Mouse (Mus musculus): ENCODE results near the gene Thumpd2. TPM values are rescaled to one million over a fixed set of nuclear protein-coding genes. Genes with fewer than 3 reads are reported as not detected.

Gene Thumpd2
- 1 to 10 TPM; 5.5 to 7.6 TPM for total RNA-seq (2021)

DNA sequence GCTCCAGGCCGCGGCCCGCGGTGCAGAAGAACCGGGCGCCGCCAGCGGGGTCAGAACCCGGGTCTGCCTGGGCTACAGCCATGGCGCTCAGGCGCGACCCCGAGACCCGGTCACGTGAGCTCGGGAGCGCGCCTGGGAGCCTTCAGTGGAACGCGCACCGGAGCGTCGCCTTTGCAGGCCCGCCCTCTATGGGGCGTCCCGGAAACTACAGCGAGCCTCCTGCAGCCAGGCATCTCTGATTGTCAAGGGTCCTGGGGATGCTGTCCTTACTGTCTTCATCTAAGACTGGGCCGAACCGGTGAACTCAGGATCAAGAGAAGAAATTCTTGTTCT, at the start of gene Thumpd2:
Thumpd2 (minus strand) TSS at position 104 of the 333 bp plus-strand sequence.
- intact Hi-C loops (cut with DNase I) = no loop called here
- peak; percentile 91 to 95 for DNase-seq

DNA sequence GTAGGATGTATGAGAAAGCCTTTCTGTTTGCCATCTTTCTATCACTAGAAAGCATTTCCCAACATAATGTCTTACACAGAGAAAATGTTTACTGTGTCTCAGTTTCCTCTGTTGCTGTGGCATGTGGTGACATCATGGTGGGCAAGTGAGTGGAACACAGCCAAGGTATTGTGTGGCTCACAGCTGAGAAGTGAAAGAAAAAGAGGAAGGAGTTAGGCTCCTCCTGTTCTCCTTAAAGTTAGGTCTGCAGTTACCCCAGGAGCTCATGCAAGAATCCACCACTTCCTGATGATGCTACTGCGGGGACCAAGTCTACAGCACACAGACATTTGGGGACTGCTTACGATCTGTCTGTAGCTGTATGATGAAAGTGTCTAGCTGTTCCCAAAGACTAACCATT, 39.4 kb upstream of the Thumpd2 start:
- intact Hi-C loops (cut with DNase I) = no loop called here
- DNase-seq = no peak

DNA sequence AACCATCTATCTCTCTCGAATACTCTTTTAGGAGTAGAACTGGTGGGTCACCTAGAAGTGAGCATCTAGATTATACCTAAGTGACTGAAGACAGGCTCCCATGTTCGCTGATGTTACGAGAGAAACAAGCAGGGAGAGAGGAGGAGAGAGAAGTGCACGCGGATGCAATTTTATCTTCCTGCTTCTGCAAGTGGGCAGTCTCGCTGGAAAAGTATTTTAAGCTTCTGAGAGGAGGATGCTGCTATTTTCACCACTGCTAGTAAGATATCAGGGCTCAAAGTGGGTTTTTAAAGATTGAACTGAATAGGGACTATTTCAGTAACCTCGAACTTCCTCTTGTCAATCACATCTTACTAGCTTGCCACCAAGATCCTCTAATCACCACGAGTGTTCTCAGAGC, 38.0 kb upstream of the Thumpd2 start:
- intact Hi-C loops (cut with DNase I) = no loop called here
- DNase-seq = no peak

DNA sequence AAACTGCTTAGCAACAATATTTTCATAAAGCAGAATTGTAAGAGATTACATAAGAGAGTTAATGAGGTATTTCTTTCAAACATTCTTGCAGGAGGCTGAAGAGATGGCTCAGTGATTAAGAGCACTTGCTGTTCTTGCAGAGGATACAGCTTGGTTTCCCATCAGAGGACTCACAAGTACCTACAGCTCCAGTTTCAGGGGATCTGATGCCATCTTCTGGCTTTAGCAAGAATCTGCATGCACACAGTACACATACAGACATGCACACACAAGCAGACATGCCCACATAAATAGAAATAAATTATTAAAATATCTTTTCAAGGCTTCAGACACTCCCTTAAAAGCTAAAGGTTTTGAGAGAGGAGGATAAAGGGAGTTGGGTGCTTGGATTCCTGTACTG, 33.6 kb upstream of the Thumpd2 start:
- no peak for DNase-seq
- intact Hi-C loops (cut with DNase I) = no loop called here

DNA sequence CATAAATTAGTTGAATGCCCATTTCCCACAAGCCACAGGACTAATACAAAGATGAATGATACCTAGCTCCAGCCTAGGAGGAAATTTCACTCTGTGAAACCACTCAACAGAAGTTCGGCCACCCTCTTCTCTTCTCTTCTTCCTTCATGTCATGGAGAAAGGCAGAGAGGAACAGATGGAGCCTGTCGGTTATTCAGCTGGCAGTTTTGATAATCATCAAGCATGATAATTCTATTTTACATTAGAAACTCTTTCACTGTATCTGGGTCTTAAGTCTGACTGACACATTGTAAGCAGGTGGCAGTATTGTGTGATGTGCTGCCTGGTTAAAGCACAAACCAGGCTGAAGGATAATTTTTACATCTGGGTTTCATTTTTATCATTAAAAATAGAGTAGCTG, 31.6 kb upstream of the Thumpd2 start:
- DNase-seq = no peak
- intact Hi-C loops (cut with DNase I) = no loop called here

DNA sequence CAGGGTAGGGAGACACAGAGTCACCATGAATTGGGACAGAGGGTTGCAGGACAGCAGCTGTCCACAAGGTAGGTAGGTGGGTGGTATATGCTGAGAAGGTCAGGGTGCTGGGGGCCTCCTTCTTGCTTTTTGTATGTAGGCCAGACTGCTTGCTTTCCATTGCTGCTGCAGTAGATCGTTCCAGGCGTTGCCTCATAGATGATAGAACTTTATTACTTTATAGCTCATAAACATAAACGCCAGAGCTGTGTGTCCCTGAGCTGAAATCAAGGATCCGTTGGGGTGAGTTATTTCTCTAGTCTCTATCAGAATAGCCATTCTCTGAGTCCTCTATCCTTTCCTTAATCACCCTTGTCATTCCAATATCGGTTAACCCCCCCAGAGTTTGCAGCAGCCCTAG, 27.9 kb upstream of the Thumpd2 start:
- intact Hi-C loops (cut with DNase I) = no loop called here
- no peak for DNase-seq

DNA sequence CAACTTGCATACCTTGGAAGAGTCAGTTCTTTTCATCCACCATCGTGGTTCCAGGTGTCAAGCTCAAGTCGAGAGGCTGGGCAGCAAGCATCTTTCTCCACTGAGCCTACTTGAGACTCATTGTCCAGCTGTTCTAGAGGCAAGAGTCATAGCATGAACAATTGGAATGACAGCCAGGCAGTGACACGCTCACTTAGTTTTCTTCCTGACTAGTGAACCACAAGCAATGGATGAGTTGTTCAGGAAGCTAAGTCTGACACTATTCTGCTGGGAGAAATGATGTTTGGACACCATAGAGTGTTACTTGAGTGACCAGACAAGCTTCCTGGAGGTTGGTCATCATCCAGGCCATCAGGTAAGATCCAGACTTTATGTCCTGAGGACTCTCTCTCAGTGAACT, 24.0 kb upstream of the Thumpd2 start:
- no peak for DNase-seq
- intact Hi-C loops (cut with DNase I) = no loop called here

DNA sequence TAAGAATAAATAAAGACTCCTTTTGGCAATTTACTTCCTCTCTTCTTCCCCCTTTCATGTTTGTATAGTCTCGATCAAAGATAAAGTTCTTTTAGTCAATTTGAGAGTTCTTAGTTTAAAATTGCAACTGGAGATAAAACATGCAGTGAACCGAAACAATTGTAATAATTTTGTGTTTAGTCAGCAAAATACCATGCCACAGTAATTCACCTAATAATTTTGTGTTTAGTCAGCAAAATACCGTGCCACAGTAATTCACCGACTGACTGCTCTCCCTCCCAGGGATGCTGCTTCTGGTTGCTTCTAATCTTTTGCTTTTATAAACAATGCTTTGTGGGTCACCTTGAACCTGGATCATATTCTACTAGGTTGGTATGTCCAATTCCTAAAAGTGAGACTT, 22.9 kb upstream of the Thumpd2 start:
- intact Hi-C loops (cut with DNase I) = no loop called here
- no peak for DNase-seq

DNA sequence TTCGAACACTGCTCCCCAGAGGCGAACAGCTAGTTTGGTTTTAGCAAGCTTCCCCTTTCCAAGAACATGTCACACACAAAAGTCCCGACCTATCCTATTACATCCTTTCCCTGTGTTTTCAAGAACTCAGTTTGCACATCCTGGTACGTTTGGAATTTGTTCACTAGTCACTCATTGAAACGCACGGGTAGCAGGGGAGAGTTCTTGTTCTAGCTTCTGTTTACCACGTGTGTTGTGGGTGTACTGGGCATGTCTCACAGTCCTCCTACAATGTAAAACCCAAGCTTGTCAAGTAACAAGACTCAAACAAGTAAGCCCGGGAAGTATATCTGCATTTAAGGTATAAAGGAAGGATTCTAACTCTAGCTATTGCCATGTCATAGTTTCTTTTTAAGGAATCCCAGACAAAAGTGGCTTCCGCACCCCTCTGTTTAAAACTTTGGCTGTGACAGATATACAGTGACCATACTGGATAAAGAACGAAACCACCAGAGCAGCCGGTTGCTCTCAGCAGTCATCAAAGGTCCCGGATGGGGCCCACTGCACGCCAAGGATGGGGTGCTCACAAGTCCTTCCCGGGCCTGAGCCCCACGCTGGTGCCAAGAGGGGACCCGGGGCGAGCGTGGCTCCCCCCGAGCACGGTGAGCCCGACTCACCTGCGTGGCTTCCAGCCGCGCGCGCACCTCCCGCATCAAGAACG, 453 bp downstream of the Thumpd2 start:
- intact Hi-C loops (cut with DNase I) = no loop called here
- DNase-seq = peak; percentile 28 to 51

DNA sequence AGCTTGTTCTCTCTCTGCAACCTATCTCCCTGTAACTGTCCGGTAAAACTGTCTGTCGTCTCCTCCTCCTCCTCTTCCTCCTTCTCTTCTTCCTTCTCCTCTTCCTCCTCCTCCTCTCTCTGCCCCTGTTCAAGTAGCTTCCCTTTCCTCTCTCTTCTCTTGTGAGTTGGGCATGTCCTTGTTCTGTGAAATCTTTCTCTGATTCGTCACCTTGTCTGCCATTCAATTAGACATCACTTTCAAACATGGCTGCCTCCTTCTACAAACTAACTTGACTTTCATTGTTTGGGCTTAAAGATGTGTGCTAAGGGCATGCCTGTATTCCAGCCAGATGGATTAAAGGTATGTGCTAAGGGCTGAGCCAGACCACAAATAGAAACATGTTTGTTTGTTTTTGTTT, 1.5 kb downstream of the Thumpd2 start:
- intact Hi-C loops (cut with DNase I) = no loop called here
- DNase-seq = peak in 1 of 2 experiments; percentile 10

DNA sequence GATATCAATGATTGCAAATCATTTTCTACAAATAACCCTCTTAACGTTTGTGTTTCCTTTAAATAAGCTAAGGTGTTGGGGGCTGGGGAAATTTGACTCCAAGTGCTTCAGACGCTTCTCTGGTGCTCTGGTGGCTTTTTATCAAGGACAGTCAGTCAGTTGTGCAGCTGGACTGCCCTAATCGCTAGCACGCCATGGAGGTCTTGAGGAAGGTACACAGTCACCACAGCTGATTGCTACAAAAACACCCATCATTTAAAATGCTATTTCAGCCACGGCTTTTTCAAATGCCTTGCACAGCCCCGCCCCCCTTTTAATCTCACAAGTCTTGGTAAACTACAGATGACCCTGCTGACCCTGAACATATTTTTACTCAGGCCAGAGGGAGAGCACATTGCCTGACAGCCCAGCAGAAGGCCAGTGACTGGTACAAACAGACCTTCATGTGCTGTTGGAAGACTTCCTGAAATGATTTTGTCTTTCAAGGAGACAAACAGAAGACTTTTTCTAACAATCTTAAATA, 2.5 kb downstream of the Thumpd2 start:
- intact Hi-C loops (cut with DNase I) = no loop called here

DNA sequence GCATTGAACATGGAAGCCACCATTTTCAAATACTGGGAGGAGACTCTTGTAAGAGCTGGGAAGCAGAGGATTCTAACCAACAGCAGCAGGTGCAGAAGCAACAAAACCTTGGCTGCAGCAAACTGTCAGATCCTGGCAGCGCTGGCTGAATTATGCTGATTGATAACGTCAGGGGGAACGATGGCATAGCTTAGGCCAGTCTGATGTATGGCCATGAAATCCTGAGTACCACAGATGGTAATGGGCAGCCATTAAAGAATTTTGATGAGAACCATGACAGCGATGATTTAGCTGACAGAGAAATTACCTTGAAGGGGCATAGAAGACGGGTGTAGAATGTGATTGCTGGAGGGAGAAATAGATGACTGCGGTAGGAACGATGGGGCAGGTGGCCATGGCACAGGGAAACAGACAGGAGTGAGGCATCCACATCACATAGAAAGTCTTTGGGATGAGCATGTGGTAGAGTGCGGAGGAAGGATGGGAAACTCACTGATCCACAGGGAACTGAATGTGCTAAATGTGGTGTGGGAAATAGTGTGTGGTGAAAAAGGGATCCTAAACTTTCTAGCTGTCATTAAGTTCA, 8.0 kb downstream of the Thumpd2 start:
- DNase-seq = no peak
- intact Hi-C loops (cut with DNase I) = no loop called here

More for the DNA sequence above, 2.5 kb downstream of the Thumpd2 start:
- peak in 1 of 2 experiments; percentile 2 for DNase-seq

DNA sequence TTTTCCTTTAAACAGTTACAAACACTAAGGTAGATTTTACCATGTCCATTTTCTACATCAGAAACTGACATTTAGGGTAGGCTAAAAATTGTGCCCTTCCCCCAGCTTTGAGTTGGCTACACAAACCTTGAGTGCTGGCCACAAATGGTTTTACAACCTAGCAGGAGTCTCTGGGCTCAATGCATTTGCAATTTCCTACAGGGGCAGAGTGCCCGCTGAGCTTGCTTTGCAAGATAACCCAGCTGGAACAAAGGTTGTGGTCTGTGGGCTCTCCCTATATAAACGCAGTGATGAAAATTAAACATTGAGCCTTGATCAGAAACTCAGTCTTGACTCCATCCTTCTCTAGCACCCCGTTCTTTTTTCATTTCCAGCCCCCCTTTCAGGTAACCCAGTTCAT, 8.8 kb downstream of the Thumpd2 start:
- DNase-seq = no peak
- intact Hi-C loops (cut with DNase I) = no loop called here

DNA sequence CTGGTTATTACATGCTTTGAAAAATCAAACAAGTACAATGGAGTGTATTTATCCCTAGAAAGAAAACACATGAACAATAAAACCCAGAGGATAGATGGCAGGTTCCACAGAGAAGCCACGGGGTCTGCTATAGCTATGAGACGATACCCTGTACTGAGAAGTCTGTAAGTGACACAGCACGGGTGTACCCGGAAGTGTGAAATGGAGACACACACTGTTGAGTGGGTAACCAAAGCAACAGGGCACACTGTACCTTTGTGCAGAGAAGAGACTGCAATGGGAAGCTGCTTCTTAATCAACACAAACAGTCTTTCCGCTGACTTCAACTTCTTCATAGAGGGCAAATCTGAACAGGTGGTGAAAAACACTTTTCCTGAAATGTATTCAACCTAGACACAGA, 9.4 kb downstream of the Thumpd2 start:
- intact Hi-C loops (cut with DNase I) = no loop called here
- DNase-seq = no peak

DNA sequence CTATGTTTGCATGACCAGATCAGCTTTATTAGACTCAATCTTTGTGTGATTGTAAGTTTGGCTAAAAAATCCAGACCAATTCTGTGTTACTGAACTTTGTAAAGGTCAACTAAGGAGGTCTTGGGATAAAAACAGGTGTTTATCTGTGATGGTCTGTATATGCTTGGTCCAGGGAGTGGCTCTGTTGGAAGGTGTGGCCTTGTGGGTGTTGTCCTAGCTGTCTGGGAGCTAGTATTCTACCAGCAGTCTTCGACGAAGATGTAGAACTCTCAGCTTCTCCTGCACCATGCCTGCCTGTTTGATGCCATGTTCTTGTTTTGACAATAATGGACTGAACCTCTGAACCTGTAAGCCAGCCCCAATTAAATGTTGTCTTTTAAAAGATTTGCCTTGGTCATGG, 11.6 kb downstream of the Thumpd2 start:
- intact Hi-C loops (cut with DNase I) = no loop called here
- no peak for DNase-seq

DNA sequence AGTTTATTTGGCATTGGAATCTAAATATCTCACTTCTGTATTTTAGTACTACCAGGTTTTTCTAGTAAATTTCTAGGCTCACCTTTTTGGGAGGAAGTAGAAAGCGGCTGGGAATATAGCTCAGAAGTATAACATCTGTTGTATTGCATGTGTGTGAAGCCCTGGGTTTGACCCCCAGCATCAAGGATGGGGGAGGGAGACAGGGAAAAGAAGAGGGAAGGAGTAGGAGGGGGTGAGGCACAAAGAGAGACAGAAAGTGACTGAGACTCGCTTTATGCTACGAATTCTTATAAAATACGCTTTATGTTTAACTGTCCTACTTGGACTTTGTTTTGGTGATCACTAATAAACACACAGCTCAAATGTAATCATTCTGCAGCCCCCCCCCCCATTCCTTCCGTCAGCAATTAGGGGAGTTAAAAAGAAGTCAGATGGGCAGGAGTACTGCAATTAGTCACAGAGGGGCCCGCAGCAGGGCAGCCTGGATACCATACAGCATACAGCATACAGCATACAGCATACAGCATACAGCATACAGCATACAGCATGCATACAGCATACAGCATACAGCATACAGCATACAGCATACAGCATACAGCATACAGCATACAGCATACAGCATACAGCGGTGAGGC, 16.8 kb downstream of the Thumpd2 start:
- no peak for DNase-seq
- intact Hi-C loops (cut with DNase I) = no loop called here

DNA sequence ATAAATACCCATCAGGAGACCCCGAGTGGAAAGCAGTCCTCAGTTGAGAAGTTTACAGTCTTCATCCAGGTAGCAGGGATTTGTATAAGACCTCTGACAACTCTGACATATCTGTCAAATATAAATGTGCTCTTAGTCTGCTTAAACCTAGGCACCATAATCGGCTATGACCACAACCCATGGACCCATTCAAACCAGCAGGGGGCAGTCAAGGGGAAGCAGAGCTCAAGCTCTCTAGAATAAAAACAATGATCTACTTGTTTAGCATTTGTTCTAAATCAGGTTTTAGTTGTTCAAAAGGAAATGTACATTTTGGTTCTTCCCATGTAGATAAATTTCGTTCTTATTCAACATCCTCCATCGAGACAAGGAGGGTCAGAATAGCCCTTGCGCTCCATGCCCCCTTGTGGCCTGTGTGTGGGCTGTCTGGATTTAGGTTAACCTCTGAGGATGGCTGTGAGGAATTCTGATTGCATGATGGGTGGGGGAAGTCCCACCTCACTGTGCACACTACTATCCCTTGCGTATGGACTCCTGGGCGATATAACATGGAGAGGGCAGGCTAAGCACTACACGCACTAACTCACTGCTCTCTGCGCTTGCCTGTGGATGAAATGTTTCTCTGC, 19.2 kb downstream of the Thumpd2 start:
- DNase-seq = peak; percentile 21 to 53
- intact Hi-C loops (cut with DNase I) = no loop called here

DNA sequence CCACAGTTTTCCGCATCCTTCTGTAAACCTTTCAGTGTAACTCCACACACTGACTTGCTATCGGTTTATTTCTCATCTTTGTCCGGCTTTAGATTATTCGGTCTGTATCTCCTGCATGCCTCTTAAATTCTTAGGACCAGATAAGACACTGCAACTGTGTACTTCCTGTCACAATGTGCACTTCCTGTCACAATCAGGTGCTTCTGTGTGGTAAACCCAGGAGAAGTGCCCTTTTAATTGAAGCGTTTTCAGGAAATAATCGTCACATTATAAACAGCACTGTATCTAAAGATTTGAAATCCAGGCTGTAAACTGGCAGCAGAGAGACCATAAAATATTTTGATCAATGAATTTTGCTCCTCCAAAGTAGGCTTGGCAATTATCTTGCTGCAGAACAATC, 19.8 kb downstream of the Thumpd2 start:
- intact Hi-C loops (cut with DNase I) = no loop called here
- DNase-seq = no peak

DNA sequence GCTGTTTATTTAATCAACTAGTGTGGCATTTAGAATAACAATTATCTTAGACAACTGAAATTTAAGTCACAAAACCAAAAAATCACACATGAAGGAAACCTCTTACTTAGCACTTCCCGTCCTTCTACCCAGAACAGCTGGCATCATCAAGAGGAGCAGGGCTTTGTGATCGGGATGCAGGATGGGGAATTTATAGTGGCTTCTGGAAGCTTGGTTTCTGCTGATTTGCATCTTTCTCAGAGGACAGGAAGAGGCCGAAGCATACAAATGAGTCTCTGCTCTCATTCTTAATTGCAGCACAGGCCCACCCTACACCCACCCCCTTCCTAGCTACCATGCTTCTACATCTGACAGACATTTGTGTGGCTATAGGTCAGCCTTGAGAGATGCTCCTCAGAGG, 20.5 kb downstream of the Thumpd2 start:
- no peak for DNase-seq
- intact Hi-C loops (cut with DNase I) = no loop called here

DNA sequence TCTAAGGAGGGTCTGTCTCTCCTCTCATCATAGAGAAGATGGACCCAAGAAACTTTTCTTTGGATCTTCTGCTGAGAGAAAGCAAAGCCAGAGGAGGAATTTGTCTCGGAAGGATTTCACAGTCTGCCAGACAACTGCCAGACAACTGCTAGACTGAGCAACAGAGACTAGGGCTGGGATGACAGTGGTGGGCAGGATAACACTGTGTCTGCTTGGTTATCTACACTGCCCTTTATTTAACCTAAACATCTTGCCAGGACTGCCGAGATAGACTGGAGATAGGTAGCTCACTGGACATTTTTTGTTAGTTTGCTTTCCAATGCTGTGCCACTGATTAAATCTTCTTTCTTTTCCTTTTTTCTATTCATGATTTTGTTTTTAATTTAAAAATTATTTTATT, 23.2 kb downstream of the Thumpd2 start:
- intact Hi-C loops (cut with DNase I) = no loop called here
- no peak for DNase-seq

DNA sequence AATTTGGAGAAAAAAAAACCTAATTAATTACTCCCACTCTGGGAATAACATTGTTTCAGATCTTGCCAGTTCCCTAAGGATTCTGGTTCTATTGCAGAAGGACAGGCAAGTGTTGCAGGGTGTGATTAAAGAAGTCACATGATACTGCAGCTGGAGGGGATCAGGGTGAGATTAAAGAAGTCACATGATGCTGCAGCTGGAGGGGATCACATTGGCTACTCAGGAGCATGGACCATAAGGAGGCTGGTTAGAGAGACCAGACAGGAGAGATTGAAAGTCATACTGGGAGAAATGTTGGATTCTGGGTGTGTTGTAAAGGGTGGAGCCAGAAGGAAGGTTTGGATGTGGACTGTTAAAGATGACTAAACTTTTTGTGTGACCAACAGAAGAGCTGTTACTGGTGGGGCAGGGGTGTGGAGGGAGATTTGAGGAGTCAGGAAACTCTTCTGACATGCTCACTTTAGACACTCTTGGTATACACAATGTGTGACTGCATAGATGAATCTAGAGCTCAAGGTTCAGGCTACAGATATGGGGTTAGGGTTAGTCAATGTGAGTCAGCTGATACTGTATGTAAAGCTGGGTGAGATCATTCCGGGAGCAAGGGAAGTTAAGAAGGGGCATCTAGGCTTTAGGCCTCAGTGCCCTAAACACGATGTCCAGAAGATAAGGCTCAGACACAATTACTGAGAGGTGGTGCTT, 26.0 kb downstream of the Thumpd2 start:
- DNase-seq = no peak
- intact Hi-C loops (cut with DNase I) = no loop called here

Data from heart, postnatal 10 days (tissue).